Comparison of ENCODE assay signal across 21 mouse cellular contexts in the genomic region with DNA sequence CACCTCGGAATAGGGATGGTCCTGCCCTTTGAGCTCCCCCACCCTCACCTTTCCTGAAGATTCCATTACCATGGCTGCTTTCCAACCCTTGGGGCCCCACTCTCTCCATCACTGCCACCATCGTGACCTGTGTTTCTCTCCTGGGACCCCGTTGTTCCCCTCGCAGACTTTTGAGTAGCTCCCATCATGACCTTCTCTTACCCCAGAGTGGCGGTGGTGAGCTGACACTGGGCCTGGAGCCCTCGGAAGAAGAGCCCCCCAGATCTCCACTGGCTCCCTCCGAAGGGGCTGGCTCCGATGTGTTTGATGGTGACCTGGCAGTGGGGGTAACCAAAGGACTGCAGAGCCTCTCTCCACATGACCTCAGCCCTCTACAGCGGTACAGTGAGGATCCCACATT. TPM values are rescaled to one million over a fixed set of nuclear protein-coding genes. Genes with fewer than 3 reads are reported as not detected.
"Had no signal": no experiment of that assay in that cellular context is flagged by ENCODE, and none has a peak within 500 bp of the region (broad histone marks: within the 10 kb centered on the region; RNA-seq: fewer than 3 reads in every experiment).

No protein-coding gene starts in this region.

- DNase-seq: heart, postnatal 10 days; heart, postnatal 14 days; heart, postnatal 36 days; heart, postnatal 4 days; kidney, adult 11 months; kidney, adult 18-20 months; kidney, adult 2 months; kidney, adult 8-10 months; kidney, adult 9 months; kidney, postnatal 10 days; kidney, postnatal 14 days; kidney, postnatal 25 days; kidney, postnatal 36 days; kidney, postnatal 4 days; layer of hippocampus, adult 9-11 months; layer of hippocampus, postnatal 36 days had no signal

RNA-seq across cellular contexts. Expression of gene Grb7, which starts 10.5 kb away (rescaled TPM):
- total RNA-seq: heart, postnatal 10 days; heart, postnatal 25 days; heart, postnatal 4 days; hematopoietic stem cell, adult 5-6 weeks had no signal

RNA-seq across cellular contexts. Expression of gene Erbb2, which starts 23.5 kb away (rescaled TPM):
- total RNA-seq: hematopoietic stem cell, adult 5-6 weeks had no signal

RNA-seq across cellular contexts. Expression of gene Pnmt, which starts 49.5 kb away (rescaled TPM):
- total RNA-seq: heart, postnatal 4 days; hematopoietic stem cell, adult 5-6 weeks; layer of hippocampus, adult 2 months; layer of hippocampus, postnatal 10 days; layer of hippocampus, postnatal 25 days; layer of hippocampus, postnatal 36 days had no signal
